Mouse (Mus musculus) CH12.LX (cell line): ENCODE data around the gene Pex14.

Experiments
- BHLHE40 ChIP-seq: IDR thresholded peaks from 2 replicates; pipeline ENCODE4 v1.6.1; 2011; ENCODE audit warnings: mild to moderate bottlenecking, low read depth, low read length, improper control_type of control experiment
- CTCF ChIP-seq, 2 experiments: IDR thresholded peaks in 1 of 2; conservative IDR thresholded peaks in 1 of 2; 2 replicates each; pipeline ENCODE4 v1.5.1; 2011 to 2012; ENCODE audit warnings: low read depth in 2 of 2, low read length in 2 of 2, improper control_type of control experiment in 1 of 2, inconsistent platforms in 1 of 2, mild to moderate bottlenecking in 1 of 2, moderate library complexity in 1 of 2
- E2F4 ChIP-seq: IDR thresholded peaks from 2 replicates; pipeline ENCODE4 v1.6.1; 2011; ENCODE audit warnings: low read depth, low read length, improper control_type of control experiment; ENCODE audit not compliant: insufficient replicate concordance
- EP300 ChIP-seq: IDR thresholded peaks from 2 replicates; pipeline ENCODE4 v1.6.1; 2011; ENCODE audit warnings: low read length, improper control_type of control experiment
- MAZ ChIP-seq: IDR thresholded peaks from 2 replicates; pipeline ENCODE4 v1.6.1; 2012; ENCODE audit warnings: low read depth, mild to moderate bottlenecking, inconsistent platforms, low read length, improper control_type of control experiment, moderate library complexity
- PAX5 ChIP-seq: IDR thresholded peaks from 2 replicates; pipeline ENCODE4 v1.6.1; 2012; ENCODE audit warnings: low read length, inconsistent platforms, mixed read lengths
- POLR2A ChIP-seq: IDR thresholded peaks from 2 replicates; pipeline ENCODE4 v1.6.1; 2011; ENCODE audit warnings: low read depth, mild to moderate bottlenecking, improper control_type of control experiment, low read length
- TCF12 ChIP-seq: IDR thresholded peaks from 2 replicates; pipeline ENCODE4 v1.6.1; 2014; ENCODE audit warnings: low read depth, mild to moderate bottlenecking, inconsistent platforms, low read length, improper control_type of control experiment
- UBTF ChIP-seq: IDR thresholded peaks from 2 replicates; pipeline ENCODE4 v1.6.1; 2012; ENCODE audit warnings: low read depth, mild to moderate bottlenecking, inconsistent platforms, low read length, improper control_type of control experiment, moderate library complexity
- USF1 ChIP-seq: IDR thresholded peaks from 2 replicates; pipeline ENCODE4 v1.6.1; 2014; ENCODE audit warnings: low read depth, mild to moderate bottlenecking, inconsistent platforms, low read length, improper control_type of control experiment
- ZC3H11A ChIP-seq: IDR thresholded peaks from 2 replicates; pipeline ENCODE4 v1.6.1; 2012; ENCODE audit warnings: low read depth, mild to moderate bottlenecking, inconsistent platforms, low read length, improper control_type of control experiment
- ZNF384 ChIP-seq: IDR thresholded peaks from 2 replicates; pipeline ENCODE4 v1.6.1; 2012; ENCODE audit warnings: low read depth, low read length, improper control_type of control experiment, inconsistent platforms

DNA sequence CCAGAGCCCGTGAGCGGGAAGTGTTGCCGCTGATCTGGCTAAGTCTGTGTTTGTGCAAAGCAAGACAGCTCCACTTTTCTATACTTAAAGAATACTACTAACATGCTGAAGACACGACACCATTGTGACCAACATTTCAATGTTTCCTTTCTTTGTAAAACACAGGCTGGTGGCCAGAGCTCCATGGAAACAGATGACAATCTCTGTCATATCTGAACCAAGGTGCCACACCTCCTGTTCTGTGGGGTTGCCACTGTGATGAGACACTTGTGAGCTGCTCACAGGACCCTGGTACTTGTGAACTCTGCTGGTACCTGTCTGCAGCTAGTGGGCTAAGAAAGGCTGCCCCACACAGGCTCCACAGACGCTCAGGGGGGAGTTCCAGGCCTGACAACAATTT lies 130.8 kb downstream of the Pex14 start:
- TF ChIP-seq ZC3H11A: no peak
- no peak for TF ChIP-seq EP300
- TF ChIP-seq POLR2A: no peak
- no peak for TF ChIP-seq BHLHE40
- no peak for TF ChIP-seq ZNF384
- no peak for TF ChIP-seq CTCF (conservative IDR thresholded peaks at IDR 0.05 in 1 of 2, IDR thresholded peaks at IDR 0.05 in 1 of 2; ENCODE audit: low read depth in 2 of 2, low read length in 2 of 2)
- no peak for TF ChIP-seq PAX5
- no peak for TF ChIP-seq USF1
- TF ChIP-seq E2F4: no peak
- no peak for TF ChIP-seq MAZ
- no peak for TF ChIP-seq TCF12
- no peak for TF ChIP-seq UBTF
